Comparison of ENCODE assay signal across 13 mouse cellular contexts in the genomic region with DNA sequence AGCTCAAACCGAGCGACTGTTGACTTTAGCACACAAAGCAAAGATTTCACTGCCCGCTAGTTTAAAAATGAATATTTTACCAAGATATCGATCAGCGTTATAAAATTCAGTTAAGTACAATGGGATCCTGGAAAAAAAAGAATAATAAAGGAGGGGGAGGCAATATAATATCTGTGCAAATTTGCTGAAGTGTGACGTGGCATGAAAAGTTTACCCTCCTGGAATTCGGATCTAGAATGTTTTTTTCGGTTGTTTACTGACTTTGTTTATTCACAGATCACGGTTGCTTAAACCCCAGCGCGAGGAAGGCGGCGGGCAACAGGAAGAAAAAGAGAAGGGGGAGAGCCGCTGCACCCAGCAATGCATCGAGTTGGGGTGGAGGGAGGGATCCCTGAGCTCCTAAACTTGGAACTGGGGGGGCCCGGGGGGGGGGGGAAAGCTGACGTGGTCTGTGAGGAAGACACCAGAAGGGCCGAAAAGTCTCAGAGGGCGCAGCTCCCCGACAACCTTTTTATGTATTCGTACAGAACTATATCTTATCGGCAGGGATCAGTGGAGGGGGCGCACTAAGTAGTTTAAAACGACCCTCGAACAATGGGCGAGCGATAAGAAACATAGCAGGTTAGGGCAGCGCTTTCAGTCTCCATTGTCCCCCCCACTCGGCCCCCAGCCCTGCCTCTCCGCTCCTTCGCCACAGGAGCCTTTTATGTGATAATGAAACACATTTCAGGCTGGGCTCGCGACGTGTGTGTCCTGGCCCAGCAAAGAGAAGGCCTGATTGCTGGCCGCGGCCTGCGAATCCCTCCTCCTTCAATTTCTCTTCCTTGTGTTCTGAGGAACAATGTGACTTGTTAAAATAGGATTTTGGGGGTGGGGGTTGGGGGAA. TPM values are rescaled to one million over a fixed set of nuclear protein-coding genes. Genes with fewer than 3 reads are reported as not detected.
A peak's percentile ranks its signal among the peaks of the same experiment; 100 is the strongest.
DNase-seq lines count a peak whose midpoint lies in the region; ATAC-seq and TF ChIP-seq lines count a peak whose summit lies in the region.
"Had no signal": no experiment of that assay in that cellular context is flagged by ENCODE, and none has a peak within 500 bp of the region (broad histone marks: within the 10 kb centered on the region; RNA-seq: fewer than 3 reads in every experiment).

No protein-coding gene starts in this region.

- no peak for TF ChIP-seq POLR2A in ES-Bruce4 (IDR thresholded peaks at IDR 0.05; ENCODE audit: insufficient read depth, low read length)

- H3K36me3 ChIP-seq in hindbrain, embryonic 10.5 days = no peaks in the 10 kb centered on the region
- no peaks in the 10 kb centered on the region for H3K36me3 ChIP-seq in hindbrain, postnatal 0 days (ENCODE audit: insufficient read depth, low read length)
- no peaks in the 10 kb centered on the region for H3K36me3 ChIP-seq in ES-Bruce4 (ENCODE audit: control insufficient read depth, insufficient read depth, low read length, poor library complexity, severe bottlenecking)
- no peaks in the 10 kb centered on the region for H3K36me3 ChIP-seq in liver, postnatal 0 days (replicated peaks; ENCODE audit: insufficient read depth, low read length)
- no peaks in the 10 kb centered on the region for H3K36me3 ChIP-seq in forebrain, embryonic 15.5 days

- peaks cover 100% of the 10 kb centered on the region for H3K27me3 ChIP-seq in hindbrain, embryonic 10.5 days (ENCODE audit: insufficient read depth, poor library complexity, severe bottlenecking)
- peaks cover 92% of the 10 kb centered on the region for H3K27me3 ChIP-seq in hindbrain, postnatal 0 days (ENCODE audit: insufficient read depth, low read length)
- peaks cover 59% of the 10 kb centered on the region for H3K27me3 ChIP-seq in ES-Bruce4 (ENCODE audit: control insufficient read depth, insufficient read depth, low read length, poor library complexity, severe bottlenecking)
- H3K27me3 ChIP-seq in liver, postnatal 0 days (ENCODE audit: insufficient read depth, low read length) = peaks cover 64% of the 10 kb centered on the region
- H3K27me3 ChIP-seq in forebrain, embryonic 15.5 days = peaks cover 97% of the 10 kb centered on the region

- TF ChIP-seq CTCF in hindbrain, postnatal 0 days (IDR thresholded peaks at IDR 0.05; ENCODE audit: low read depth) = no peak
- TF ChIP-seq CTCF in ES-Bruce4 (IDR thresholded peaks at IDR 0.05; ENCODE audit: low read depth, low read length) = no peak
- TF ChIP-seq CTCF in liver, postnatal 0 days (IDR thresholded peaks at IDR 0.05; ENCODE audit: low read depth) = no peak

- peak overlapping the region; percentile 57; the same call in 1 of the 2 replicates for H3K27ac ChIP-seq in hindbrain, embryonic 10.5 days
- no peak overlapping the region for H3K27ac ChIP-seq in hindbrain, postnatal 0 days
- H3K27ac ChIP-seq in ES-Bruce4 (ENCODE audit: insufficient read depth, low read length) = no peak overlapping the region
- H3K27ac ChIP-seq in liver, postnatal 0 days (ENCODE audit: low read depth) = peak overlapping the region; percentile 13; the same call in 1 of the 2 replicates
- H3K27ac ChIP-seq in forebrain, embryonic 15.5 days (replicated peaks) = no peak overlapping the region

- 0 out of 2 replicates have a peak, but pooled peaks have one; percentile 39 for TF ChIP-seq EP300 in ES-Bruce4 (IDR thresholded peaks at IDR 0.05; ENCODE audit: insufficient read depth, low read depth, low read length)
- no peak for TF ChIP-seq EP300 in liver, postnatal 0 days (IDR thresholded peaks at IDR 0.05; ENCODE audit: low read depth)

- no peak overlapping the region for H3K4me2 ChIP-seq in hindbrain, postnatal 0 days (ENCODE audit: low read depth, low read length)
- H3K4me2 ChIP-seq in liver, postnatal 0 days (ENCODE audit: low read depth, low read length) = peak overlapping the region; percentile 69
- H3K4me2 ChIP-seq in forebrain, embryonic 15.5 days (replicated peaks) = no peak overlapping the region

- peaks cover 26% of the 10 kb centered on the region for H3K4me1 ChIP-seq in hindbrain, embryonic 10.5 days (replicated peaks)
- H3K4me1 ChIP-seq in hindbrain, postnatal 0 days (ENCODE audit: insufficient read depth, low read length) = no peaks in the 10 kb centered on the region
- H3K4me1 ChIP-seq in ES-Bruce4 (ENCODE audit: control insufficient read depth, insufficient read depth, low read length) = peaks cover 2% of the 10 kb centered on the region
- H3K4me1 ChIP-seq in liver, postnatal 0 days (ENCODE audit: insufficient read depth) = peaks cover 2% of the 10 kb centered on the region; the same call in 1 of the 2 replicates
- H3K4me1 ChIP-seq in forebrain, embryonic 15.5 days = peaks cover 11% of the 10 kb centered on the region

- H3K9ac ChIP-seq in hindbrain, postnatal 0 days (replicated peaks; ENCODE audit: low read length) = no peak overlapping the region
- no peak overlapping the region for H3K9ac ChIP-seq in ES-Bruce4 (ENCODE audit: low read depth, poor library complexity, severe bottlenecking)
- peak overlapping the region; percentile 50 for H3K9ac ChIP-seq in liver, postnatal 0 days (replicated peaks)
- H3K9ac ChIP-seq in forebrain, embryonic 15.5 days (replicated peaks) = no peak overlapping the region

- no peaks in the 10 kb centered on the region for H3K9me3 ChIP-seq in hindbrain, embryonic 10.5 days
- no peaks in the 10 kb centered on the region for H3K9me3 ChIP-seq in hindbrain, postnatal 0 days (ENCODE audit: low read length)
- H3K9me3 ChIP-seq in ES-Bruce4 (replicated peaks; ENCODE audit: control insufficient read depth, insufficient read depth, low read length, poor library complexity, severe bottlenecking) = no peaks in the 10 kb centered on the region
- no peaks in the 10 kb centered on the region for H3K9me3 ChIP-seq in liver, postnatal 0 days (ENCODE audit: low read length)
- H3K9me3 ChIP-seq in forebrain, embryonic 15.5 days = no peaks in the 10 kb centered on the region

- no peak for ATAC-seq in hindbrain, postnatal 0 days
- no peak for ATAC-seq in liver, postnatal 0 days
- ATAC-seq in forebrain, embryonic 15.5 days (replicated peaks) = no peak
- ATAC-seq: inflammation-experienced regulatory T-cells, adult 6 months had no signal

- peak overlapping the region; percentile 38; the same call in 1 of the 2 replicates for H3K4me3 ChIP-seq in hindbrain, embryonic 10.5 days
- H3K4me3 ChIP-seq in hindbrain, postnatal 0 days (ENCODE audit: low read length) = no peak overlapping the region
- H3K4me3 ChIP-seq in ES-Bruce4 (ENCODE audit: low read depth, low read length) = no peak overlapping the region
- H3K4me3 ChIP-seq in liver, postnatal 0 days (ENCODE audit: low read depth, low read length) = peak overlapping the region; percentile 54
- no peak overlapping the region for H3K4me3 ChIP-seq in forebrain, embryonic 15.5 days

- WGBS in hindbrain, embryonic 10.5 days = 1% methylated on average over 37 of the region's 37 CpGs
- WGBS in hindbrain, postnatal 0 days = 2% methylated on average over 37 of the region's 37 CpGs
- 2% methylated on average over 37 of the region's 37 CpGs for WGBS in liver, postnatal 0 days (ENCODE audit: insufficient replicate concordance)
- WGBS in forebrain, embryonic 15.5 days = 0% methylated on average over 37 of the region's 37 CpGs

- peak; percentile 65 for DNase-seq in hindbrain, embryonic 10.5 days (ENCODE audit: low spot score)
- DNase-seq in hindbrain, postnatal 0 days (ENCODE audit: low spot score) = no peak
- DNase-seq in embryo, embryonic 10.5 days (ENCODE audit: low spot score) = peak; percentile 79
- no peak for DNase-seq in liver, postnatal 0 days
- no peak for DNase-seq in thymus, postnatal 0 days (ENCODE audit: low spot score)
- DNase-seq: right cerebral cortex, postnatal 14 days; thymus, postnatal 14 days had no signal

RNA-seq across cellular contexts. Expression of a gene that starts 6.3 kb away (rescaled TPM):
- polyA plus RNA-seq in hindbrain, embryonic 10.5 days (2016; fragmentation: Nextera tagmentation; extraction: Ambion mirVana) = 6.1 and 6.4 TPM in 2 replicates
- total RNA-seq in hindbrain, postnatal 0 days (2014; rRNA removed) = 5.4 and 7.5 TPM in 2 replicates
- 0.38 and 0.58 TPM in 2 replicates for polyA plus RNA-seq in hindbrain, postnatal 0 days (2015; fragmentation: Nextera tagmentation; extraction: Ambion mirVana)
- polyA plus RNA-seq in ES-Bruce4 (2011; ENCODE audit: insufficient read depth, insufficient read length, low read depth, missing spikeins) = 0.85 TPM in 1 of 2 replicates, not detected in the other
- polyA plus RNA-seq in liver, postnatal 0 days (2015; fragmentation: Nextera tagmentation; extraction: Ambion mirVana) = 10.1 and 12.6 TPM in 2 replicates
- polyA plus RNA-seq in thymus, postnatal 0 days (2015; fragmentation: Nextera tagmentation; extraction: Ambion mirVana) = 0.13 and 0.14 TPM in 2 replicates
- polyA plus RNA-seq in forebrain, embryonic 15.5 days (2015; fragmentation: Nextera tagmentation; extraction: Ambion mirVana) = not detected in 2 replicates
- total RNA-seq: layer of hippocampus, postnatal 14 days; megakaryocyte progenitor cell, adult 5-6 weeks; MEL had no signal
- polyA plus RNA-seq: inflammation-experienced regulatory T-cells, adult 6 months had no signal

Comparison
In these comparisons a context has a peak if more than half of its experiments do, and no peak if none do; other contexts are left out.
1. DNase-seq: peak in hindbrain, embryonic 10.5 days (single experiment) and embryo, embryonic 10.5 days (single experiment); none in hindbrain, postnatal 0 days (single experiment), liver, postnatal 0 days (single experiment) and thymus, postnatal 0 days (single experiment).
2. H3K27ac ChIP-seq: peak in hindbrain, embryonic 10.5 days (single experiment) and liver, postnatal 0 days (single experiment); none in hindbrain, postnatal 0 days (single experiment), ES-Bruce4 (single experiment) and forebrain, embryonic 15.5 days (single experiment).
3. H3K4me3 ChIP-seq: peak in hindbrain, embryonic 10.5 days (single experiment) and liver, postnatal 0 days (single experiment); none in hindbrain, postnatal 0 days (single experiment), ES-Bruce4 (single experiment) and forebrain, embryonic 15.5 days (single experiment).